Mouse (Mus musculus) cerebellum, adult 2 months (tissue): ENCODE data around the gene Haspin.

ENCODE experiments used
- CTCF ChIP-seq: fragments of 200-500 bp; IDR thresholded peaks from 2 replicates; pipeline ENCODE4 v1.5.1; 2011; ENCODE audit warnings: low read depth, mild to moderate bottlenecking, control low read depth, low read length, moderate library complexity, borderline replicate concordance; ENCODE audit not compliant: insufficient read depth
- POLR2A ChIP-seq: fragments of 200-500 bp; IDR thresholded peaks from 2 replicates; pipeline ENCODE4 v1.6.1; 2011; ENCODE audit warnings: low read length, control low read depth, borderline replicate concordance; ENCODE audit not compliant: insufficient read depth

DNA sequence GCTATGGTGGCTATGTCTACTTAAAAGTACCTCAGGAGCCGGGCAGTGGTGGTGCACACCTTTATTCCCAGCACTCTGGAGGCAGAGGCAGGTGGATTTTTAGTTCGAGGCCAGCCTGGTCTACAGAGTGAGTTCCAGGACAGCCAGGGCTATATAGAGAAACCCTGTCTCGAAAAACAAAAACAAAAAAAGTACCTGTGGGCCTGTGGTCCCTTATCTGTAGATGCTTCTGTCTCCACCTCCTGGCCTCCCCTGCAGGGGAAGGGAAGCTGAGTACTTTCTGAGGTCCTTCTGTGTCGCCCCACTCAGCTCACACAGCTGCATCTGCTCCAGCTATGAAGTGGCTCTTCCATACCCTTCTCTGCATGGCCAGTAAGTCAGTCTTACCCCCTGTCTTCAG is 47.8 kb downstream of the Haspin start, which contains the start of gene Itgae:
- TF ChIP-seq CTCF = no peak
- TF ChIP-seq POLR2A = no peak
